In genomic region chr11:116813610-116814009, GRCm38 (mm10) we compare ENCODE assay signal across 9 mouse cellular contexts. TPM values are rescaled to one million over a fixed set of nuclear protein-coding genes. Genes with fewer than 3 reads are reported as not detected.
A peak's percentile ranks its signal among the peaks of the same experiment; 100 is the strongest.
DNase-seq lines count a peak whose midpoint lies in the region; ATAC-seq and TF ChIP-seq lines count a peak whose summit lies in the region.
"Had no signal": no experiment of that assay in that cellular context is flagged by ENCODE, and none has a peak within 500 bp of the region (broad histone marks: within the 10 kb centered on the region; RNA-seq: fewer than 3 reads in every experiment).

No protein-coding gene starts in this region.

- 74% methylated on average over 13 of the region's 13 CpGs for WGBS in forebrain, embryonic 13.5 days
- WGBS in intestine, embryonic 14.5 days = 81% methylated on average over 13 of the region's 13 CpGs
- 66% methylated on average over 13 of the region's 13 CpGs for WGBS in neural tube, embryonic 12.5 days

- peak overlapping the region; percentile 64 for H3K27ac ChIP-seq in left cerebral cortex, adult 2 months
- peak overlapping the region; percentile 96 for H3K27ac ChIP-seq in forebrain, embryonic 13.5 days
- peak overlapping the region; percentile 89 for H3K27ac ChIP-seq in intestine, embryonic 14.5 days (ENCODE audit: low read depth)
- peak overlapping the region; percentile 87 for H3K27ac ChIP-seq in neural tube, embryonic 12.5 days

- ATAC-seq in forebrain, embryonic 13.5 days = no peak
- no peak for ATAC-seq in intestine, embryonic 14.5 days (replicated peaks; ENCODE audit: low FRiP score, low TSS enrichment, low read depth)
- no peak for ATAC-seq in neural tube, embryonic 12.5 days (ENCODE audit: low FRiP score, low read depth)

- peaks cover 60% of the 10 kb centered on the region for H3K4me1 ChIP-seq in forebrain, embryonic 13.5 days
- H3K4me1 ChIP-seq in intestine, embryonic 14.5 days (replicated peaks; ENCODE audit: control insufficient read depth, insufficient read depth, low read length) = peaks cover 47% of the 10 kb centered on the region
- peaks cover 70% of the 10 kb centered on the region for H3K4me1 ChIP-seq in neural tube, embryonic 12.5 days

- DNase-seq in left cerebral cortex, adult 2 months (ENCODE audit: extremely low spot score in 1 of 2, low spot score in 2 of 2) = no peak
- no peak for DNase-seq in left cerebral cortex, postnatal 36 days (ENCODE audit: low spot score in 2 of 2)
- no peak for DNase-seq in intestine, embryonic 14.5 days (ENCODE audit: low spot score)
- DNase-seq in adrenal gland, postnatal 10 days = no peak
- no peak for DNase-seq in right cerebral cortex, postnatal 10 days (ENCODE audit: low spot score in 2 of 2)

- no peak overlapping the region for H3K4me3 ChIP-seq in left cerebral cortex, adult 2 months
- H3K4me3 ChIP-seq in forebrain, embryonic 13.5 days = no peak overlapping the region
- no peak overlapping the region for H3K4me3 ChIP-seq in intestine, embryonic 14.5 days (ENCODE audit: low read depth, low read length)
- H3K4me3 ChIP-seq in neural tube, embryonic 12.5 days = no peak overlapping the region

- intact Hi-C loops in left cerebral cortex, adult 2 months (cut with DNase I) = loop anchor here (5.0 kb wide), 1 partner anchor 226 kb away; the partner anchor contains the start of gene Aanat
- intact Hi-C loops in left cerebral cortex, postnatal 36 days (cut with DNase I) = no loop called here

- H3K9me3 ChIP-seq in forebrain, embryonic 13.5 days (replicated peaks) = no peaks in the 10 kb centered on the region
- no peaks in the 10 kb centered on the region for H3K9me3 ChIP-seq in intestine, embryonic 14.5 days (ENCODE audit: control insufficient read depth, low read length)
- H3K9me3 ChIP-seq in neural tube, embryonic 12.5 days = no peaks in the 10 kb centered on the region

- peak overlapping the region; percentile 7 for H3K9ac ChIP-seq in forebrain, embryonic 13.5 days
- no peak overlapping the region for H3K9ac ChIP-seq in intestine, embryonic 14.5 days (ENCODE audit: low read length)
- H3K9ac ChIP-seq in neural tube, embryonic 12.5 days = 0 out of 2 replicates have a peak overlapping the region, but pooled peaks have one; percentile 29

- H3K4me2 ChIP-seq in forebrain, embryonic 13.5 days = no peak overlapping the region
- 0 out of 2 replicates have a peak overlapping the region, but pooled peaks have one; percentile 6 for H3K4me2 ChIP-seq in intestine, embryonic 14.5 days (ENCODE audit: low read length)
- peak overlapping the region; percentile 39 for H3K4me2 ChIP-seq in neural tube, embryonic 12.5 days (replicated peaks)

- H3K36me3 ChIP-seq in forebrain, embryonic 13.5 days (ENCODE audit: poor library complexity, severe bottlenecking) = no peaks in the 10 kb centered on the region
- 0 out of 2 replicates have a peak, but pooled peaks cover 5% of the 10 kb centered on the region for H3K36me3 ChIP-seq in intestine, embryonic 14.5 days (ENCODE audit: control insufficient read depth, insufficient read depth, low read length)
- H3K36me3 ChIP-seq in neural tube, embryonic 12.5 days = peaks cover 6% of the 10 kb centered on the region; the same call in 1 of the 2 replicates

- no peaks in the 10 kb centered on the region for H3K27me3 ChIP-seq in forebrain, embryonic 13.5 days
- H3K27me3 ChIP-seq in intestine, embryonic 14.5 days (replicated peaks; ENCODE audit: control insufficient read depth, insufficient read depth, low read length) = no peaks in the 10 kb centered on the region
- no peaks in the 10 kb centered on the region for H3K27me3 ChIP-seq in neural tube, embryonic 12.5 days (replicated peaks)

- TF ChIP-seq CTCF in left cerebral cortex, adult 2 months (IDR thresholded peaks at IDR 0.05) = no peak

RNA-seq across cellular contexts. Expression of gene Mxra7, which starts 14.2 kb away (rescaled TPM):
- total RNA-seq in left cerebral cortex, adult 2 months (2021) = 10 to 100 TPM; 15.3 to 22.5 TPM
- 10 to 100 TPM; 15.4 to 18.3 TPM for total RNA-seq in left cerebral cortex, postnatal 36 days (2021)
- 14.4 and 14.8 TPM in 2 replicates for polyA plus RNA-seq in forebrain, embryonic 13.5 days (2015; fragmentation: Nextera tagmentation; extraction: Ambion mirVana)
- 22.6 and 23.8 TPM in 2 replicates for polyA plus RNA-seq in intestine, embryonic 14.5 days (2014; fragmentation: Nextera tagmentation; extraction: Ambion mirVana)
- polyA plus RNA-seq in neural tube, embryonic 12.5 days (2016; fragmentation: Nextera tagmentation; extraction: Ambion mirVana) = 91.2 and 110 TPM in 2 replicates
- total RNA-seq in adrenal gland, postnatal 10 days (2021) = 10 to 100 TPM; 33.7 to 40.0 TPM

RNA-seq across cellular contexts. Expression of gene Mettl23, which starts 29.5 kb away (rescaled TPM):
- 10 to 100 TPM; 23.9 to 26.3 TPM for total RNA-seq in left cerebral cortex, adult 2 months (2021)
- total RNA-seq in left cerebral cortex, postnatal 36 days (2021) = 10 to 100 TPM; 24.4 to 29.5 TPM
- 83.6 and 85.7 TPM in 2 replicates for polyA plus RNA-seq in forebrain, embryonic 13.5 days (2015; fragmentation: Nextera tagmentation; extraction: Ambion mirVana)
- 70.3 and 81.4 TPM in 2 replicates for polyA plus RNA-seq in intestine, embryonic 14.5 days (2014; fragmentation: Nextera tagmentation; extraction: Ambion mirVana)
- polyA plus RNA-seq in neural tube, embryonic 12.5 days (2016; fragmentation: Nextera tagmentation; extraction: Ambion mirVana) = 63.7 and 64.0 TPM in 2 replicates
- 10 to 100 TPM; 29.1 to 35.3 TPM for total RNA-seq in adrenal gland, postnatal 10 days (2021)

RNA-seq across cellular contexts. Expression of gene Jmjd6, which starts 29.6 kb away (rescaled TPM):
- 10 to 100 TPM; 29.7 to 35.9 TPM for total RNA-seq in left cerebral cortex, adult 2 months (2021)
- 10 to 100 TPM; 28.4 to 29.1 TPM for total RNA-seq in left cerebral cortex, postnatal 36 days (2021)
- 77.7 and 78.0 TPM in 2 replicates for polyA plus RNA-seq in forebrain, embryonic 13.5 days (2015; fragmentation: Nextera tagmentation; extraction: Ambion mirVana)
- polyA plus RNA-seq in intestine, embryonic 14.5 days (2014; fragmentation: Nextera tagmentation; extraction: Ambion mirVana) = 82.8 and 85.3 TPM in 2 replicates
- 92.0 and 94.4 TPM in 2 replicates for polyA plus RNA-seq in neural tube, embryonic 12.5 days (2016; fragmentation: Nextera tagmentation; extraction: Ambion mirVana)
- total RNA-seq in adrenal gland, postnatal 10 days (2021) = 10 to 100 TPM; 36.0 to 38.4 TPM

RNA-seq across cellular contexts. Expression of gene St6galnac1, which starts 38.3 kb away (rescaled TPM):
- not detected for total RNA-seq in left cerebral cortex, adult 2 months (2021)
- total RNA-seq in left cerebral cortex, postnatal 36 days (2021) = not detected
- polyA plus RNA-seq in forebrain, embryonic 13.5 days (2015; fragmentation: Nextera tagmentation; extraction: Ambion mirVana) = not detected in 2 replicates
- polyA plus RNA-seq in intestine, embryonic 14.5 days (2014; fragmentation: Nextera tagmentation; extraction: Ambion mirVana) = not detected in 2 replicates
- 0.08 TPM in 1 of 2 replicates, not detected in the other for polyA plus RNA-seq in neural tube, embryonic 12.5 days (2016; fragmentation: Nextera tagmentation; extraction: Ambion mirVana)
- total RNA-seq in adrenal gland, postnatal 10 days (2021) = under 1 TPM in 1 of 2 experiments, not detected in 1; 0.15 TPM
- total RNA-seq: granulocyte monocyte progenitor cell, adult 5-6 weeks had no signal
- polyA plus RNA-seq: liver, embryonic 16.5 days had no signal

RNA-seq across cellular contexts. Expression of gene Mfsd11, which starts 38.6 kb away (rescaled TPM):
- total RNA-seq in left cerebral cortex, adult 2 months (2021) = 10 to 100 TPM; 39.3 to 41.8 TPM
- total RNA-seq in left cerebral cortex, postnatal 36 days (2021) = 10 to 100 TPM; 33.2 to 41.6 TPM
- 38.0 and 39.4 TPM in 2 replicates for polyA plus RNA-seq in forebrain, embryonic 13.5 days (2015; fragmentation: Nextera tagmentation; extraction: Ambion mirVana)
- 29.1 and 32.6 TPM in 2 replicates for polyA plus RNA-seq in intestine, embryonic 14.5 days (2014; fragmentation: Nextera tagmentation; extraction: Ambion mirVana)
- polyA plus RNA-seq in neural tube, embryonic 12.5 days (2016; fragmentation: Nextera tagmentation; extraction: Ambion mirVana) = 48.2 and 49.3 TPM in 2 replicates
- 10 to 100 TPM; 26.8 to 44.4 TPM for total RNA-seq in adrenal gland, postnatal 10 days (2021)
